Mouse (Mus musculus): ENCODE data around the gene Tcl1b1.
"Not testable (repeated sequence)": the region's sequence is repeated elsewhere in the genome, so short reads cannot be mapped to it uniquely, and the experiment has no call there.

DNA sequence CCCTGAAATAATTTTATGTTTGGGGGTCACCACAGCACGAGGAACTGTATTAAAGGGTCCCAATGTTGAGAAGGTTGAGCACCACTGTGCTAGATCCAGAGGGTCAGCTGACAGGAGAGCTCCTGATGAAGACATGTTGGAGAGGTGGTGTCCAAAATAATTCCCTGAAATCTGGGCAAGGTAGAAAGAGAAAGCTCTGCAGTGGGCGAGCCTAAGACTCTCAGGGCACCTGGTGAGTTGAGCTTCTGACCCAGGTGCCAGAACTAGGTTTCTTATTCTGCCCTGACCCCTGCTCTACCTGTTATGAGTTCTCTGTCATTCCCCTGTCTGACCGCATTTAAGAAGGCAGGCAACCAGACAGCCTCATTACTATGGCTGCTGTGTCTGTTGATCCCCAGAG, 16.6 kb downstream of the Tcl1b1 start, which contains the start of gene Tcl1b5:
- not testable (repeated sequence) for TF ChIP-seq CTCF (IDR thresholded peaks at IDR 0.05; ENCODE audit: control insufficient read depth, insufficient read depth, low read length); POLR2A (IDR thresholded peaks at IDR 0.05; ENCODE audit: borderline replicate concordance, control insufficient read depth, low read depth, low read length)
